Comparison of ENCODE assay signal across 8 mouse cellular contexts in genomic region chr2:180920810-180921400, GRCm38 (mm10). TPM values are rescaled to one million over a fixed set of nuclear protein-coding genes. Genes with fewer than 3 reads are reported as not detected.
DNase-seq lines count a peak whose midpoint lies in the region; ATAC-seq and TF ChIP-seq lines count a peak whose summit lies in the region.

Gene Ythdf1, minus strand, starts transcription at chr2:180920949.

- no peak for TF ChIP-seq CTCF in bone marrow, adult 2 months (IDR thresholded peaks at IDR 0.05; ENCODE audit: control insufficient read depth, insufficient read depth, low read length)
- no peak for TF ChIP-seq CTCF in midbrain, postnatal 0 days (IDR thresholded peaks at IDR 0.05)

- peak within 1 kb of the TSS; percentile 100 for H3K9ac ChIP-seq in embryonic facial prominence, embryonic 15.5 days
- peak within 1 kb of the TSS; percentile 98 for H3K9ac ChIP-seq in limb, embryonic 14.5 days (ENCODE audit: low read depth, low read length, severe bottlenecking)
- peak within 1 kb of the TSS; percentile 95 for H3K9ac ChIP-seq in midbrain, postnatal 0 days (replicated peaks; ENCODE audit: low read length, poor library complexity, severe bottlenecking)

- H3K27ac ChIP-seq in bone marrow, adult 2 months (ENCODE audit: control insufficient read depth, insufficient read depth, low read depth, low read length, poor library complexity), result peak within 1 kb of the TSS; percentile 84
- no peak within 1 kb of the TSS; the same call in 1 of the 2 replicates for H3K27ac ChIP-seq in embryonic facial prominence, embryonic 15.5 days (replicated peaks)
- H3K27ac ChIP-seq in limb, embryonic 14.5 days (replicated peaks; ENCODE audit: low read depth, low read length), result peak within 1 kb of the TSS; percentile 65
- peak within 1 kb of the TSS; percentile 75 for H3K27ac ChIP-seq in midbrain, postnatal 0 days (ENCODE audit: low read depth, low read length)

- peak; percentile 81; the same call in 1 of the 2 replicates for TF ChIP-seq POLR2A in bone marrow, adult 2 months (IDR thresholded peaks at IDR 0.05; ENCODE audit: borderline replicate concordance, control insufficient read depth, low read depth, low read length)
- TF ChIP-seq POLR2A in limb, embryonic 14.5 days (IDR thresholded peaks at IDR 0.05; ENCODE audit: borderline replicate concordance, extremely low read depth, insufficient read depth, insufficient read length), result 0 out of 2 replicates have a peak, but pooled peaks have one; percentile 51

- no peaks in the 10 kb centered on the region for H3K9me3 ChIP-seq in embryonic facial prominence, embryonic 15.5 days (replicated peaks)
- H3K9me3 ChIP-seq in limb, embryonic 14.5 days (ENCODE audit: control insufficient read depth, low read length), result no peaks in the 10 kb centered on the region
- H3K9me3 ChIP-seq in midbrain, postnatal 0 days (ENCODE audit: low read length), result no peaks in the 10 kb centered on the region

- H3K36me3 ChIP-seq in embryonic facial prominence, embryonic 15.5 days, result peaks cover 16% of the 10 kb centered on the region
- peaks cover 26% of the 10 kb centered on the region for H3K36me3 ChIP-seq in limb, embryonic 14.5 days (ENCODE audit: control insufficient read depth, insufficient read depth, low read length)
- peaks cover 15% of the 10 kb centered on the region for H3K36me3 ChIP-seq in midbrain, postnatal 0 days (ENCODE audit: insufficient read depth, low read length)

- under 1% methylated on average over 55 of the region's 56 CpGs for WGBS in bone marrow, adult 2 months
- WGBS in embryonic facial prominence, embryonic 15.5 days, result under 1% methylated on average over 25 of the region's 56 CpGs
- under 1% methylated on average over 36 of the region's 56 CpGs for WGBS in limb, embryonic 14.5 days
- under 1% methylated on average over 37 of the region's 56 CpGs for WGBS in midbrain, postnatal 0 days

- H3K4me3 ChIP-seq in bone marrow, adult 2 months (replicated peaks; ENCODE audit: control insufficient read depth, low read depth, low read length), result peak within 1 kb of the TSS; percentile 89
- peak within 1 kb of the TSS; percentile 100 for H3K4me3 ChIP-seq in embryonic facial prominence, embryonic 15.5 days (replicated peaks)
- H3K4me3 ChIP-seq in limb, embryonic 14.5 days (replicated peaks; ENCODE audit: low read length), result peak within 1 kb of the TSS; percentile 98
- H3K4me3 ChIP-seq in midbrain, postnatal 0 days (ENCODE audit: low read depth, low read length), result peak within 1 kb of the TSS; percentile 78

- no peaks in the 10 kb centered on the region; the same call in 1 of the 2 replicates for H3K4me1 ChIP-seq in bone marrow, adult 2 months (ENCODE audit: control insufficient read depth, insufficient read depth, low read length)
- H3K4me1 ChIP-seq in embryonic facial prominence, embryonic 15.5 days, result peaks cover 19% of the 10 kb centered on the region
- peaks cover 10% of the 10 kb centered on the region for H3K4me1 ChIP-seq in limb, embryonic 14.5 days (ENCODE audit: control insufficient read depth, insufficient read depth, low read length)
- peaks cover 6% of the 10 kb centered on the region; the same call in 1 of the 2 replicates for H3K4me1 ChIP-seq in midbrain, postnatal 0 days (ENCODE audit: insufficient read depth, low read length)

- peak; percentile 95 for DNase-seq in 416B (ENCODE audit: low read depth)
- peak; percentile 97 for DNase-seq in heart, adult 8-10 months (ENCODE audit: low spot score)
- DNase-seq in kidney, adult 9 months, result peak; percentile 98
- peak; percentile 96 for DNase-seq in limb, embryonic 14.5 days (ENCODE audit: low spot score)
- DNase-seq in midbrain, postnatal 0 days (ENCODE audit: low spot score), result peak; percentile 97
- DNase-seq in spleen, postnatal 14 days (ENCODE audit: low spot score in 2 of 2), result peak; percentile 98 to 99

- peak; percentile 92 for ATAC-seq in embryonic facial prominence, embryonic 15.5 days (ENCODE audit: insufficient number of reproducible peaks, low FRiP score, low TSS enrichment, low read depth)
- ATAC-seq in limb, embryonic 14.5 days (ENCODE audit: low FRiP score, low read depth), result peak; percentile 97
- ATAC-seq in midbrain, postnatal 0 days (ENCODE audit: low FRiP score), result peak; percentile 92

- peak within 1 kb of the TSS; percentile 74 for H3K4me2 ChIP-seq in embryonic facial prominence, embryonic 15.5 days (replicated peaks)
- peak within 1 kb of the TSS; percentile 67 for H3K4me2 ChIP-seq in limb, embryonic 14.5 days (replicated peaks; ENCODE audit: low read depth, low read length, severe bottlenecking)
- peak within 1 kb of the TSS; percentile 92 for H3K4me2 ChIP-seq in midbrain, postnatal 0 days (ENCODE audit: low read depth, low read length, poor library complexity, severe bottlenecking)

- H3K27me3 ChIP-seq in embryonic facial prominence, embryonic 15.5 days, result no peaks in the 10 kb centered on the region
- no peaks in the 10 kb centered on the region for H3K27me3 ChIP-seq in limb, embryonic 14.5 days (ENCODE audit: control insufficient read depth, insufficient read depth, low read length)
- no peaks in the 10 kb centered on the region for H3K27me3 ChIP-seq in midbrain, postnatal 0 days (ENCODE audit: insufficient read depth, low read length)

RNA-seq across cellular contexts. Expression of gene Ythdf1, which starts in this region (rescaled TPM):
- 17.7 and 26.6 TPM in 2 replicates for polyA plus RNA-seq in bone marrow, adult 2 months (2011; ENCODE audit: insufficient read depth, insufficient read length, low replicate concordance, missing spikeins)
- 57.9 and 59.7 TPM in 2 replicates for polyA plus RNA-seq in embryonic facial prominence, embryonic 15.5 days (2015; fragmentation: Nextera tagmentation; extraction: Ambion mirVana)
- 10 to 100 TPM; 28.5 to 31.4 (median 30.5) TPM for total RNA-seq in heart, adult 8-10 months (2022)
- polyA plus RNA-seq in limb, embryonic 14.5 days (2012; rRNA removed), result 66.3 and 85.7 TPM in 2 replicates
- 65.7 and 67.6 TPM in 2 replicates for polyA plus RNA-seq in limb, embryonic 14.5 days (2014; fragmentation: Nextera tagmentation; extraction: Ambion mirVana)
- total RNA-seq in midbrain, postnatal 0 days (2014; rRNA removed), result 32.2 and 38.9 TPM in 2 replicates
- polyA plus RNA-seq in midbrain, postnatal 0 days (2015; fragmentation: Nextera tagmentation; extraction: Ambion mirVana), result 50.1 and 56.6 TPM in 2 replicates
